8 mouse cellular contexts compared by ENCODE assay signal in genomic region chr15:37006475-37007164, GRCm38 (mm10). TPM values are rescaled to one million over a fixed set of nuclear protein-coding genes. Genes with fewer than 3 reads are reported as not detected.
DNase-seq lines count a peak whose midpoint lies in the region; ATAC-seq and TF ChIP-seq lines count a peak whose summit lies in the region.

No protein-coding gene starts in this region.

- H3K36me3 ChIP-seq in heart, embryonic 14.5 days (ENCODE audit: control insufficient read depth, insufficient read depth, low read length), result peaks cover 18% of the 10 kb centered on the region
- peaks cover 13% of the 10 kb centered on the region for H3K36me3 ChIP-seq in limb, embryonic 14.5 days (ENCODE audit: control insufficient read depth, insufficient read depth, low read length)
- peaks cover 13% of the 10 kb centered on the region for H3K36me3 ChIP-seq in midbrain, embryonic 13.5 days
- peaks cover 9% of the 10 kb centered on the region; the same call in 1 of the 2 replicates for H3K36me3 ChIP-seq in stomach, embryonic 15.5 days

- H3K27ac ChIP-seq in heart, embryonic 14.5 days (replicated peaks in 1 of 2; ENCODE audit: control insufficient read depth in 1 of 2, insufficient read depth in 1 of 2, low read depth in 2 of 2, low read length in 2 of 2), result peak overlapping the region; percentile 64 to 99
- H3K27ac ChIP-seq in limb, embryonic 14.5 days (replicated peaks; ENCODE audit: low read depth, low read length), result peak overlapping the region; percentile 96
- peak overlapping the region; percentile 96 for H3K27ac ChIP-seq in midbrain, embryonic 13.5 days
- H3K27ac ChIP-seq in stomach, embryonic 15.5 days, result peak overlapping the region; percentile 97

- H3K4me2 ChIP-seq in heart, embryonic 14.5 days (ENCODE audit: low read length), result peak overlapping the region; percentile 71
- peak overlapping the region; percentile 73 for H3K4me2 ChIP-seq in limb, embryonic 14.5 days (replicated peaks; ENCODE audit: low read depth, low read length, severe bottlenecking)
- peak overlapping the region; percentile 69 for H3K4me2 ChIP-seq in midbrain, embryonic 13.5 days (replicated peaks)
- H3K4me2 ChIP-seq in stomach, embryonic 15.5 days, result peak overlapping the region; percentile 55

- DNase-seq in urinary bladder, postnatal 25 days (ENCODE audit: low spot score), result peak; percentile 10
- no peak for DNase-seq in urinary bladder, adult 2 months (ENCODE audit: low spot score)
- DNase-seq in embryo, embryonic 11 days, result peak; percentile 36
- DNase-seq in limb, embryonic 14.5 days (ENCODE audit: low spot score), result peak; percentile 39
- DNase-seq in layer of hippocampus, adult 8-10 months (ENCODE audit: low spot score in 2 of 2), result no peak

- WGBS in heart, embryonic 14.5 days, result under 1% methylated on average over 47 of the region's 48 CpGs
- WGBS in limb, embryonic 14.5 days, result under 1% methylated on average over 26 of the region's 48 CpGs
- WGBS in midbrain, embryonic 13.5 days, result under 1% methylated on average over 34 of the region's 48 CpGs
- WGBS in stomach, embryonic 15.5 days, result under 1% methylated on average over 38 of the region's 48 CpGs

- peak overlapping the region; percentile 56 to 94 for H3K4me3 ChIP-seq in heart, embryonic 14.5 days (ENCODE audit: control insufficient read depth in 1 of 2, insufficient read depth in 1 of 2, low read depth in 1 of 2, low read length in 2 of 2)
- peak overlapping the region; percentile 91 for H3K4me3 ChIP-seq in limb, embryonic 14.5 days (replicated peaks; ENCODE audit: low read length)
- H3K4me3 ChIP-seq in midbrain, embryonic 13.5 days (replicated peaks), result peak overlapping the region; percentile 95
- H3K4me3 ChIP-seq in stomach, embryonic 15.5 days (replicated peaks), result peak overlapping the region; percentile 85

- ATAC-seq in heart, embryonic 14.5 days (ENCODE audit: insufficient number of reproducible peaks, insufficient read depth, low FRiP score, low read depth), result peak; percentile 45
- ATAC-seq in limb, embryonic 14.5 days (ENCODE audit: low FRiP score, low read depth), result no peak
- ATAC-seq in midbrain, embryonic 13.5 days, result no peak
- no peak; the same call in none of the 2 replicates for ATAC-seq in stomach, embryonic 15.5 days (ENCODE audit: insufficient read depth, low FRiP score, low read depth)

- H3K9me3 ChIP-seq in heart, embryonic 14.5 days (ENCODE audit: control insufficient read depth, low read length), result no peaks in the 10 kb centered on the region
- H3K9me3 ChIP-seq in limb, embryonic 14.5 days (ENCODE audit: control insufficient read depth, low read length), result no peaks in the 10 kb centered on the region
- no peaks in the 10 kb centered on the region for H3K9me3 ChIP-seq in midbrain, embryonic 13.5 days
- H3K9me3 ChIP-seq in stomach, embryonic 15.5 days, result no peaks in the 10 kb centered on the region

- no peaks in the 10 kb centered on the region for H3K27me3 ChIP-seq in heart, embryonic 14.5 days (ENCODE audit: control insufficient read depth, insufficient read depth, low read length)
- no peaks in the 10 kb centered on the region for H3K27me3 ChIP-seq in limb, embryonic 14.5 days (ENCODE audit: control insufficient read depth, insufficient read depth, low read length)
- no peaks in the 10 kb centered on the region for H3K27me3 ChIP-seq in midbrain, embryonic 13.5 days
- no peaks in the 10 kb centered on the region for H3K27me3 ChIP-seq in stomach, embryonic 15.5 days (replicated peaks)

- peaks cover 2 to 30% of the 10 kb centered on the region in 2 experiments for H3K4me1 ChIP-seq in heart, embryonic 14.5 days (ENCODE audit: control insufficient read depth in 2 of 2, insufficient read depth in 2 of 2, low read length in 2 of 2)
- peaks cover 19% of the 10 kb centered on the region for H3K4me1 ChIP-seq in limb, embryonic 14.5 days (ENCODE audit: control insufficient read depth, insufficient read depth, low read length)
- H3K4me1 ChIP-seq in midbrain, embryonic 13.5 days (replicated peaks), result peaks cover 30% of the 10 kb centered on the region
- peaks cover 10% of the 10 kb centered on the region; the same call in 1 of the 2 replicates for H3K4me1 ChIP-seq in stomach, embryonic 15.5 days

- peak overlapping the region; percentile 100 for H3K9ac ChIP-seq in heart, embryonic 14.5 days (ENCODE audit: low read length)
- peak overlapping the region; percentile 98 for H3K9ac ChIP-seq in limb, embryonic 14.5 days (ENCODE audit: low read depth, low read length, severe bottlenecking)
- H3K9ac ChIP-seq in midbrain, embryonic 13.5 days (replicated peaks), result peak overlapping the region; percentile 98
- H3K9ac ChIP-seq in stomach, embryonic 15.5 days, result peak overlapping the region; percentile 94

- TF ChIP-seq POLR2A in limb, embryonic 14.5 days (IDR thresholded peaks at IDR 0.05; ENCODE audit: borderline replicate concordance, extremely low read depth, insufficient read depth, insufficient read length), result no peak

RNA-seq across cellular contexts. Expression of gene Zfp706, which starts 1.0 kb away (rescaled TPM):
- polyA plus RNA-seq in urinary bladder, adult 2 months (2012; rRNA removed), result 97.1 and 100 TPM in 2 replicates
- 415 and 436 TPM in 2 replicates for polyA plus RNA-seq in heart, embryonic 14.5 days (2014; fragmentation: Nextera tagmentation; extraction: Ambion mirVana)
- 69.7 and 98.3 TPM in 2 replicates for polyA plus RNA-seq in limb, embryonic 14.5 days (2012; rRNA removed)
- 393 and 400 TPM in 2 replicates for polyA plus RNA-seq in limb, embryonic 14.5 days (2014; fragmentation: Nextera tagmentation; extraction: Ambion mirVana)
- polyA plus RNA-seq in midbrain, embryonic 13.5 days (2015; fragmentation: Nextera tagmentation; extraction: Ambion mirVana), result 437 and 479 TPM in 2 replicates
- polyA plus RNA-seq in stomach, embryonic 15.5 days (2015; fragmentation: Nextera tagmentation; extraction: Ambion mirVana), result 478 and 535 TPM in 2 replicates
- 100 to 1,000 TPM; 229 to 299 (median 248) TPM for total RNA-seq in layer of hippocampus, adult 8-10 months (2022)

Comparison
In these comparisons a context has a peak if more than half of its experiments do, and no peak if none do; other contexts are left out.
1. DNase-seq: peak in urinary bladder, postnatal 25 days (single experiment), embryo, embryonic 11 days (single experiment) and limb, embryonic 14.5 days (single experiment); none in urinary bladder, adult 2 months (single experiment) and layer of hippocampus, adult 8-10 months (0 of 2).
2. Peak in every context shown above with its lines, with median percentiles within 50 percentile points of each other: H3K27ac ChIP-seq, H3K4me2 ChIP-seq, H3K4me3 ChIP-seq and H3K9ac ChIP-seq.